Mouse (Mus musculus): ENCODE data around the gene Ngfr.
"Not testable (repeated sequence)": the region's sequence is repeated elsewhere in the genome, so short reads cannot be mapped to it uniquely, and the experiment has no call there.

Gene Ngfr

GRCm38 (mm10) chr11:95587423-95587951, at the start of gene Ngfr:
TSS of gene Ngfr (minus strand) at chr11:95587735.
- DNase-seq: peak; percentile 54 to 62

DNA sequence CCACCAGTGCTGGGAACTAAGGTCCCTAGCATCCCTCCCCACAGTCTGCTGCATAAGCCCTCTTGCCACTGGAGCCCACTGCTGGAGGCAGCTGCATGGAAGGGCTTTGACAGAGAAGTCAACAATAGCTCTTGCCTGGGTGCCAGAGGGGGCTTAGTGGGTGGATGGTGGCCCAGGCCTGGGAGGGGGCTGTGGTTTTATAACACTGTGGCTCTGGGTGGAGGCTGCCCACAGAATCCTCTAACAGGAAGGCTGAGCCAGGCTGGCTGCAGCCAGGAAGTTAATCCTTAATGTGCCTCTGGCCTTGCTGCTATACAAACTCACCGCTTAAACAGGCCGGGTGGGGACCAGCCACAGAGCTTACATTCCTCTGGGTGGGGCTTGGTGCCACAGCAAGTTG, 47.5 kb upstream of the Ngfr start:
- no peak for DNase-seq

DNA sequence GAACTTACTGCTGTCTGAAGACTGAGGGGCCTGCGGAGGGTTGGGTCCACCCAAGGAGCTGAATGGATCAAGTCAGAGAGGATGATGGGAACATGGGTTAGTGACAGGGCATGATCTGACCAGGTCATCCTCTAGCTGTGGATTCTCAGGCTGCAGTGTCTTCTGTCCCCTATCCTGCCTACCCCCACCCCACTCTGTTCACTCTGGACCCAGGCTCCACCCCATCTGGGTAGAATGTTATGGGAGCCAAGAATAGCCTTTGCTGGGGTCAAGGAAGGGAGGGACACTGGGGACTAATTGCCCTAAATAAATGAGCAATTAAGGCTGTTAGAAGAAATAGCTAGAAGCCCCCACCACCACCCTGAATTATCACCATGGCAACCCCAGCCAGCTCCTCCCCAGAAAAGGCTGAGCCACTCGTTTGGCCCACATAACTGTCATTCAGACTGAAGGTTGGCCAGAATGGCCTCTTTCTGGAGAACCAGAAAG, 46.0 kb upstream of the Ngfr start:
- no peak for DNase-seq

- no peak for DNase-seq
These were observed 44.9 kb upstream of the Ngfr start for GRCm38 (mm10) chr11:95632474-95632873.

DNA sequence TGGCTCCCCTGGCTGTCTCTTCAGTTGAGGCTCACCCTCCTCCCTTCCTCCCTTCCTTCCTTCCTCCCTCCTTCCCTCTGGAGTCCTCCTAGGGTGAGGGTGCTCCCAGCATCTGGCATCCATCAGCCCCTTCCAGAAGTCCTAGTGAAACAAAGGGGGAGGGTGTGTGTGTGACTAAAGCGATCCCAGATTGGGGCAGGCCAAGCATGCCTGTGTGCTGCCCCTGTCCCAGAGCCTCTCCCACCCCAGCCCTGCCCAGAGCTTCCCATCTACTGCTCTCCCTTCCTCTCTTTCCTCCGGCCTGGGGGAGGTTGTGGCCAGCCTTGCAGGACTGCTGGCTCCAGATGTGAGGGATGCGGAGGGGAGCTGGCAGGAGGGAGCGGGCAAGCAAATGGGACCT, 43.8 kb upstream of the Ngfr start:
- no peak for DNase-seq

DNA sequence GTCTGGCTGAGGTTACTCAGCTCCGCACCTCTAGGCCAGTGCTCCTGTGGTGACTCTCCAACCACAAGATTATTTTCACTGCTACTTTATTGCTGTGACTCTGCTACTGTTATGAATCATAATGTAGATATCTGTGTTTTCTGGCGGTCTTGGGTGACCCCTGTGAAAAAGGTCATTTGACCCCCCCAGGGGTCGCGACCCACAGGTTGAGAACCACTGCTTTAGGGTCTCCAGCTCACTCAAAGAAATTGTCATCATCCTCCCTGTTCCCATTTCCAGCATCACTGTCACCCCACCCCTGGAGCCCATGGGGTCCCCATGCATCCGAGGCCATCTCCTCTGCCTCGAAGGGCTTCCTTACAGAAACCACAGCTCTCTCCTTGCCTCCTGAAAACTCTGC, 43.0 kb upstream of the Ngfr start:
- DNase-seq: no peak

- no peak for DNase-seq
These were observed 34.9 kb upstream of the Ngfr start for GRCm38 (mm10) chr11:95622426-95622825.

DNA sequence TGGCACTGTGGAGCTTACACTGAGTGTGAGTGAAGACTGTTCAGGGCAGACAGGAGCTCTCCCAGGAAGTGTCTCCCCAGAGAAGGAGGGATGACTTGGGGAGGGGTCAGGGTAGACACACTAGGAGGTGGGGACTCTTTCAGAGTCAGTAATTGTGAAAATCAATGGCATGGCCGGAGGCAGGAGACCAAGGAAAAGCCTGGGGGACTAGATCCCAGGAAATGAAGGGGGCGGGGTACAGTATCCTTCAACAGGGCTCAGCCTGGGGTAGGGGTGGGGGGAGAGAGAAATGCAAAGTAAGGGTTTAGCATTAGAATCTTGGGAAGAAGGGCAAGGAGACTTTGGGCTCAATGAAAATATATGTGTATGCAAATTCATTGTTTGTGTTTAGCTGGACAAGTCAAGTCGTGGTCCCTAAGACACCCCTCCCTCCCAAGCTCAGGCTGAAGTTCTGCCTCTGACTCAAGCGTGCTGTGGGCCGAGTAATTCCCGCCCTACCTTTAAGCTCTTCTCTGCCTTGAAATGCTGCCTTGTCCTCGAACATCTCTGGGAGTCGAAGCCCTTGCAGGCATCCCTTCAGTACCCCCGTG, 34.1 kb upstream of the Ngfr start:
- no peak for DNase-seq

DNA sequence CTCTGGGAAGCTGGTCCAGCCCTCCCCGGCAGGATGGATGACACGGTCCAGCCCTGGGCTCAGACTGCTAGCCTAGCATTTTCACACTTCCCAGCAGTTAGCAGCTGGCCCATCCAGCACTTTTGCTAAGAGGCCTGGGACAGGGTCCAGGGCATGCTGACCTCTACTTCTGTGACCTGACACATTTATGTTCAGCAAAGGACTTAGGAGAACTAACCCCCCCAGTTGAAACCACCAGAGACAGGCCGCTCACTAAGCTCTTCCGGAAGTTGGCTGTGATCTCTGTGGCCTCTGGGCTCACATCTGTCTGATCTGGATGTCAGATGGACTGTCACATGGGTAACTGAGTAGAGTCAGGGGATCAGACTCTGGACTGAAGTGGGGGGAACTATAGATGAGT, 33.5 kb upstream of the Ngfr start:
- no peak for DNase-seq

GRCm38 (mm10) chr11:95619886-95620444, 32.4 kb upstream of the Ngfr start:
- no peak for DNase-seq

DNA sequence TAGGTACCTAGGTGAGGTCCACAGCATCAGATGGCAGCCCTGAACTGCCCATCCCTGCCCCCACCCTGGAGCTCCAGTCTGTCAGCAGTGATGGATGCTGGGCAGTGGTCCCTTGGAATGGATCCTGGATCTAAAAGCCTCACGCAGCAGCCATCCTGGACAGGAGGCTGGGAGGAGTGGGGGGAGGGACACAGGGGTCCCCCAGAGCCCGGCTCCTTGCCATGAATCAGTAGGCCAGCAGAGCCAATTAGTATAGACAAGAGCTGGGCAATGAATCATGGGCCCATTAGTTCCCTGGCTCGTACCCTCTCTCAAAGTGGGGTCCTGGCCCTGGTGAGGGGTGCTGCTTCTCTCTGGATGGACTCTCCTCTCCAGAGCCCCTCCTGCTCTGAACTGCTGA, 31.5 kb upstream of the Ngfr start:
- DNase-seq: no peak

- DNase-seq: no peak
These were observed 30.4 kb upstream of the Ngfr start for GRCm38 (mm10) chr11:95617785-95618465.

GRCm38 (mm10) chr11:95614739-95615138, 27.2 kb upstream of the Ngfr start:
- no peak for DNase-seq

- no peak for DNase-seq
These were observed 23.7 kb upstream of the Ngfr start for GRCm38 (mm10) chr11:95611283-95611682.

GRCm38 (mm10) chr11:95610391-95610902, 22.9 kb upstream of the Ngfr start:
- DNase-seq: no peak

GRCm38 (mm10) chr11:95609924-95610323, 22.4 kb upstream of the Ngfr start:
- no peak for DNase-seq

DNA sequence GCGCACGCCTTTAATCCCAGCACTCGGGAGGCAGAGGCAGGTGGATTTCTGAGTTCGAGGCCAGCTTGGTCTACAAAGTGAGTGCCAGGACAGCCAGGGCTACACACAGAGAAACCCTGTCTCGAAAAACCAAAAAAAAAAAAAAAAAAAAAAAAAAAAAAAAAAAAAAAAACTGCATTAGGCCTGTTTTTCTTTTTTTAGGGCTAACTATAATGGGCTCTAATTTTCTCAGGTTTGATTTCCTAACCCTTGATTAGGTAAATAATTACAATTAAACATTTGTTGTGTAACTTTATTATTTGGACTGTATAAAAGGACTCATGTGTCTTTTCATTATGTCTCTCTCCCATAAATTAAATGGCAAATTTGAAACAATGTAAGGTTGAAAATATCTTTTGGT, 19.8 kb upstream of the Ngfr start:
- DNase-seq: not testable (repeated sequence)

GRCm38 (mm10) chr11:95598214-95599062, 10.9 kb upstream of the Ngfr start:
- no peak for DNase-seq

DNA sequence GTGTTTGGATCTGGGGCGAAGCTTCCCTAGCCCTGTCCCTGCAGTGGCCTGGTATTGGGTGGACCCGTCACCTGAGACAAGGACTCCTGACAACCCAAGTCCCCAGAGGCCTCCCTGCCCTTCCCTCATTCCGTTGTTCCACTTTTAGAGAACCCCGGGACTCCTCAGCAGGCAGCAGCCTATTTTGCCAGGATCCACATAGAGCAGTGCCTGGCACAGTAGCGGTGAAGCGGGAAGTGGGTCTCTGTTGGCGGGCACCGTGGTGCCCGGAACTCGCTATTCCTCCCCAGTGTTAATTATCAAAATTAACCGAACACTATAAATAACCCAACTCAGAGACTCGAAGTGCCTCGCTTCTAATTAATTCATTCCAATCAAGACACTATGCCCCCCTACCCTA, 10.2 kb upstream of the Ngfr start:
- DNase-seq: no peak

GRCm38 (mm10) chr11:95596704-95597103, 9.2 kb upstream of the Ngfr start:
- DNase-seq: no peak

DNA sequence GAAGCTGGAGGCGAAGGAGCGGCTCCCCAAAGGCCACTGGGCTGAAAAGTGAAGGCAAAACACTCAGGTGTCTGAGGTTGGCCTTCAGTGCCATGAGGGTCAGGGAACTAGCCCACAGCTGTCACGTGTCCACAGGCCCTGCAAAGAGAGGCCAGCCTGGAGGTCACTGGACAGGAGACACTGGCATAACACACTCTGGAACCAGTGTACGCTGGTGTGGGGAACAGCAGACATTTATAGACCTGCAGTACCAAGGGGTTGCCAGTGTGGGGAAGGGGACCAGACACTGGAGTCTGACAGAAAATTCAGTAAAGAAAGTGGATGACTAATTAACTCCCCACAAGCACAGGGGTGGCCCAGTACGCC, 8.6 kb upstream of the Ngfr start:
- no peak for DNase-seq

DNA sequence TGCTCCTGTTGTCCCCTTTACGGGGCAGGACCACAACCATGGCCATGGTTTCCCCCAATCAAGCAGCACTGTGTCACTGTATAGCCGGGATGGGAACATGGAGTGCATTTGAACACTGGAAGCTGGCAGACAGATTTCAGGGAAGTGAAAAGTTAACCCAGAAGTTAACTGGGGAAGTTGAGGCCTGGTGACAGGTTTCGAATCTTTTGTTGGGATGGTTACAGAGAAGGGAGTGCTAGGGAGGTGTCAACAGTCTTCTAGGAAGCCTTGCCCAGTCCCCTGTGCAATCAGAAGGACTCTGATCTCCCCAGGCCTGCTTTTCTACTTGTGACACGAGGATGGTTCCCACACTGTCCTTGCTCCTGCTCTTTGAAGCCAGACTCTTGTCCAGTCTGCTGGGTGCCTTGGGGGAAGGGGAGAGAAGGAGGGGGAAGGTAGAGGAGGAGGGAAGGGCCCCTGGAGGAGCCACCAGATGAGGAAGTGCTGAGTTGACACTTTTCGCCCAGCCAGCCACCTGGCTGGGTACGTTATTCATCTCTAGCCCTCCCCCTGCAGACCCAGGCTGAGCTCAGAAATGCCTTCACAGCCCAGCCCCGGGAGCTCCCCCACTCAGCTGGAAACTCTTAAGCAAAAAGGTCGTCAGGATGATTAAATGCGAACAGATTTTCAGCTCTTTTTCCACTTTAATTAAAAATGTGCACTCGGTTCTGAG, 8.1 kb upstream of the Ngfr start:
- no peak for DNase-seq

All from B cell, adult 2 months (primary cell).